13 mouse cellular contexts compared by ENCODE assay signal in the genomic region with DNA sequence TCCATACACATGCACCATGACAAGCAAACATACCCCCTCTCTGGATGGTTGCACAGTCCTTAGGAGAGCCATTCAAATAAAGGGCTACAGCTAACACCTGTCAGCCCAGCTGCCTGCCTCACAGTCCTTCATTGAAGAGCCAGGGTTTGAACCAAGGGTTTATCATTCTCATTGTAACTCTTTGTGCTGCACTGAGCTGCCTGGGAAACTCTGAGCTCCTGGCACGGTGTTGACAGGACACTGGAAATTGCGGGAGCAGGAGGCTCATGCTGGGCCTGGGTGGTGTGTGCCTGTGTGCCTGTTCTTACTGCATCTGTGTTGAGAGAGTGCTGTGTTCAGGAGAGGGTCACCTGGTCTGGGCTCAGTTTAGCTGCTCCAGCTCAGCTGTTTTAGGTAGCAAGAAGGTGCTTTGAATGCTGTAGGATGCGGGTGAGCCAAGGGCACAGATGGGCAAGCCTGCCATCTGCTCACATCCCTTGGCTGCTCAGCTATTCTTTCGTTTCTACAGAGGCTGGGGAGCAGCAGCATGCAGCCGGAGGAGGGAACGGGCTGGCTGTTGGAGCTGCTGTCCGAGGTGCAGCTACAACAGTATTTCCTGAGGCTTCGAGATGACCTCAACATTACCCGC. TPM values are rescaled to one million over a fixed set of nuclear protein-coding genes. Genes with fewer than 3 reads are reported as not detected.
A peak's percentile ranks its signal among the peaks of the same experiment; 100 is the strongest.
DNase-seq lines count a peak whose midpoint lies in the region; ATAC-seq and TF ChIP-seq lines count a peak whose summit lies in the region.
"Had no signal": no experiment of that assay in that cellular context is flagged by ENCODE, and none has a peak within 500 bp of the region (broad histone marks: within the 10 kb centered on the region; RNA-seq: fewer than 3 reads in every experiment).

No protein-coding gene starts in this region.

- peaks cover 11% of the 10 kb centered on the region; the same call in 1 of the 2 replicates for H3K36me3 ChIP-seq in heart, embryonic 10.5 days
- no peaks in the 10 kb centered on the region; the same call in 1 of the 2 replicates for H3K36me3 ChIP-seq in forebrain, embryonic 12.5 days (replicated peaks)
- no peaks in the 10 kb centered on the region for H3K36me3 ChIP-seq in liver, postnatal 0 days (replicated peaks; ENCODE audit: insufficient read depth, low read length)
- no peaks in the 10 kb centered on the region for H3K36me3 ChIP-seq in intestine, postnatal 0 days (ENCODE audit: control insufficient read depth, insufficient read depth)
- H3K36me3 ChIP-seq: intestine, embryonic 15.5 days had no signal

- no peaks in the 10 kb centered on the region for H3K9me3 ChIP-seq in heart, embryonic 10.5 days
- no peaks in the 10 kb centered on the region for H3K9me3 ChIP-seq in forebrain, embryonic 12.5 days
- no peaks in the 10 kb centered on the region for H3K9me3 ChIP-seq in liver, postnatal 0 days (ENCODE audit: low read length)
- H3K9me3 ChIP-seq in intestine, postnatal 0 days (ENCODE audit: control insufficient read depth) = no peaks in the 10 kb centered on the region
- H3K9me3 ChIP-seq: intestine, embryonic 15.5 days had no signal

- intact Hi-C loops in heart, postnatal 36 days (cut with DNase I) = no loop called here

- H3K27me3 ChIP-seq in heart, embryonic 10.5 days (ENCODE audit: insufficient read depth, poor library complexity, severe bottlenecking) = peaks cover 40% of the 10 kb centered on the region
- no peaks in the 10 kb centered on the region for H3K27me3 ChIP-seq in forebrain, embryonic 12.5 days
- no peaks in the 10 kb centered on the region for H3K27me3 ChIP-seq in liver, postnatal 0 days (ENCODE audit: insufficient read depth, low read length)
- H3K27me3 ChIP-seq in intestine, postnatal 0 days (replicated peaks; ENCODE audit: control insufficient read depth, insufficient read depth, low read length) = no peaks in the 10 kb centered on the region
- H3K27me3 ChIP-seq: CH12.LX; intestine, embryonic 15.5 days had no signal

- no peak for ATAC-seq in forebrain, embryonic 12.5 days (ENCODE audit: low FRiP score)
- no peak for ATAC-seq in liver, postnatal 0 days
- no peak for ATAC-seq in intestine, postnatal 0 days
- ATAC-seq: intestine, embryonic 15.5 days had no signal

- no peak overlapping the region for H3K4me3 ChIP-seq in heart, embryonic 10.5 days
- H3K4me3 ChIP-seq in forebrain, embryonic 12.5 days (replicated peaks) = no peak overlapping the region
- H3K4me3 ChIP-seq in liver, postnatal 0 days (ENCODE audit: low read depth, low read length) = no peak overlapping the region
- H3K4me3 ChIP-seq in intestine, postnatal 0 days (ENCODE audit: low read depth, low read length) = no peak overlapping the region
- H3K4me3 ChIP-seq: intestine, embryonic 15.5 days had no signal

- no peak for TF ChIP-seq CTCF in brain, embryonic 14.5 days (IDR thresholded peaks at IDR 0.05; ENCODE audit: borderline replicate concordance, extremely low read depth, insufficient read depth, insufficient read length)
- TF ChIP-seq CTCF in liver, postnatal 0 days (IDR thresholded peaks at IDR 0.05; ENCODE audit: low read depth) = no peak
- TF ChIP-seq CTCF in intestine, postnatal 0 days (IDR thresholded peaks at IDR 0.05; ENCODE audit: low read depth) = no peak

- no peak overlapping the region for H3K9ac ChIP-seq in forebrain, embryonic 12.5 days
- no peak overlapping the region for H3K9ac ChIP-seq in liver, postnatal 0 days (replicated peaks)
- no peak overlapping the region for H3K9ac ChIP-seq in intestine, postnatal 0 days (ENCODE audit: low read depth, low read length)
- H3K9ac ChIP-seq: intestine, embryonic 15.5 days had no signal

- DNase-seq in heart, embryonic 10.5 days (ENCODE audit: low spot score) = peak; percentile 76
- no peak for DNase-seq in heart, adult 18-20 months
- peak; percentile 80 for DNase-seq in brain, embryonic 14.5 days (ENCODE audit: low read depth)
- DNase-seq in liver, postnatal 0 days = peak; percentile 29
- no peak for DNase-seq in heart, postnatal 36 days
- DNase-seq in right cerebral cortex, postnatal 14 days = no peak
- DNase-seq: gastrocnemius, postnatal 36 days; retina, postnatal 1 day had no signal

- no peak for TF ChIP-seq EP300 in liver, postnatal 0 days (IDR thresholded peaks at IDR 0.05; ENCODE audit: low read depth)

- H3K4me1 ChIP-seq in heart, embryonic 10.5 days = peaks cover 89% of the 10 kb centered on the region
- peaks cover 79% of the 10 kb centered on the region for H3K4me1 ChIP-seq in forebrain, embryonic 12.5 days
- peaks cover 93% of the 10 kb centered on the region for H3K4me1 ChIP-seq in liver, postnatal 0 days (ENCODE audit: insufficient read depth)
- H3K4me1 ChIP-seq in intestine, postnatal 0 days (replicated peaks; ENCODE audit: control insufficient read depth, insufficient read depth, low read length) = peaks cover 20% of the 10 kb centered on the region

- H3K27ac ChIP-seq in heart, embryonic 10.5 days = peak overlapping the region; percentile 1; the same call in 1 of the 2 replicates
- H3K27ac ChIP-seq in forebrain, embryonic 12.5 days = peak overlapping the region; percentile 62
- H3K27ac ChIP-seq in liver, postnatal 0 days (ENCODE audit: low read depth) = peak overlapping the region; percentile 39; the same call in 1 of the 2 replicates
- H3K27ac ChIP-seq in intestine, postnatal 0 days (ENCODE audit: low read depth, low read length) = no peak overlapping the region
- H3K27ac ChIP-seq: intestine, embryonic 15.5 days; macrophage had no signal

- H3K4me2 ChIP-seq in forebrain, embryonic 12.5 days = no peak overlapping the region
- no peak overlapping the region for H3K4me2 ChIP-seq in liver, postnatal 0 days (ENCODE audit: low read depth, low read length)
- H3K4me2 ChIP-seq in intestine, postnatal 0 days (replicated peaks; ENCODE audit: low read depth) = no peak overlapping the region
- H3K4me2 ChIP-seq: intestine, embryonic 15.5 days had no signal

- WGBS in heart, embryonic 10.5 days = 74% methylated on average over 9 of the region's 9 CpGs
- 68% methylated on average over 9 of the region's 9 CpGs for WGBS in forebrain, embryonic 12.5 days
- WGBS in liver, postnatal 0 days (ENCODE audit: insufficient replicate concordance) = 84% methylated on average over 9 of the region's 9 CpGs
- 91% methylated on average over 9 of the region's 9 CpGs for WGBS in intestine, postnatal 0 days

- TF ChIP-seq POLR2A in brain, embryonic 14.5 days (IDR thresholded peaks at IDR 0.05; ENCODE audit: borderline replicate concordance, extremely low read depth, insufficient read depth, insufficient read length, poor library complexity, severe bottlenecking) = no peak

RNA-seq across cellular contexts. Expression of gene Tnk2, which starts 19.7 kb away (rescaled TPM):
- polyA plus RNA-seq in heart, embryonic 10.5 days (2016; fragmentation: Nextera tagmentation; extraction: Ambion mirVana) = 6.5 and 9.2 TPM in 2 replicates
- 10 to 100 TPM; 20.5 to 22.0 TPM for total RNA-seq in heart, adult 18-20 months (2021)
- 127 and 134 TPM in 2 replicates for polyA plus RNA-seq in brain, embryonic 14.5 days (2012; rRNA removed)
- 13.9 and 14.2 TPM in 2 replicates for polyA plus RNA-seq in forebrain, embryonic 12.5 days (2016; fragmentation: Nextera tagmentation; extraction: Ambion mirVana)
- polyA plus RNA-seq in liver, postnatal 0 days (2015; fragmentation: Nextera tagmentation; extraction: Ambion mirVana) = 2.9 and 3.5 TPM in 2 replicates
- 8.0 and 9.6 TPM in 2 replicates for polyA plus RNA-seq in intestine, postnatal 0 days (2015; fragmentation: Nextera tagmentation; extraction: Ambion mirVana)
- 10 to 100 TPM; 18.0 to 19.8 TPM for total RNA-seq in heart, postnatal 36 days (2021)

RNA-seq across cellular contexts. Expression of gene Tfrc, which starts 54.6 kb away (rescaled TPM):
- polyA plus RNA-seq in heart, embryonic 10.5 days (2016; fragmentation: Nextera tagmentation; extraction: Ambion mirVana) = 72.0 and 82.0 TPM in 2 replicates
- 10 to 100 TPM; 27.1 to 57.1 TPM for total RNA-seq in heart, adult 18-20 months (2021)
- 49.0 and 52.2 TPM in 2 replicates for polyA plus RNA-seq in brain, embryonic 14.5 days (2012; rRNA removed)
- 59.2 and 65.4 TPM in 2 replicates for polyA plus RNA-seq in forebrain, embryonic 12.5 days (2016; fragmentation: Nextera tagmentation; extraction: Ambion mirVana)
- 85.1 and 103 TPM in 2 replicates for polyA plus RNA-seq in liver, postnatal 0 days (2015; fragmentation: Nextera tagmentation; extraction: Ambion mirVana)
- polyA plus RNA-seq in intestine, postnatal 0 days (2015; fragmentation: Nextera tagmentation; extraction: Ambion mirVana) = 23.1 and 23.7 TPM in 2 replicates
- total RNA-seq in heart, postnatal 36 days (2021) = 100 to 1,000 TPM in 1 of 2 experiments, 10 to 100 TPM in 1; 55.9 to 114 TPM

Comparison
In these comparisons a context has a peak if more than half of its experiments do, and no peak if none do; other contexts are left out.
1. DNase-seq: peak in heart, embryonic 10.5 days (single experiment), brain, embryonic 14.5 days (single experiment) and liver, postnatal 0 days (single experiment); none in heart, adult 18-20 months (0 of 2), heart, postnatal 36 days (0 of 2) and right cerebral cortex, postnatal 14 days (single experiment).